Mouse (Mus musculus) kidney, adult 8-10 months (tissue): Measurements from ENCODE around the gene Tmc3.
A peak's percentile ranks its signal among the peaks of the same experiment; 100 is the strongest.

Experiments used
- DNase-seq, 2 experiments: peaks; one replicate each; pipeline ENCODE4 v3.0.0; 2022

Tmc3 gene

DNA sequence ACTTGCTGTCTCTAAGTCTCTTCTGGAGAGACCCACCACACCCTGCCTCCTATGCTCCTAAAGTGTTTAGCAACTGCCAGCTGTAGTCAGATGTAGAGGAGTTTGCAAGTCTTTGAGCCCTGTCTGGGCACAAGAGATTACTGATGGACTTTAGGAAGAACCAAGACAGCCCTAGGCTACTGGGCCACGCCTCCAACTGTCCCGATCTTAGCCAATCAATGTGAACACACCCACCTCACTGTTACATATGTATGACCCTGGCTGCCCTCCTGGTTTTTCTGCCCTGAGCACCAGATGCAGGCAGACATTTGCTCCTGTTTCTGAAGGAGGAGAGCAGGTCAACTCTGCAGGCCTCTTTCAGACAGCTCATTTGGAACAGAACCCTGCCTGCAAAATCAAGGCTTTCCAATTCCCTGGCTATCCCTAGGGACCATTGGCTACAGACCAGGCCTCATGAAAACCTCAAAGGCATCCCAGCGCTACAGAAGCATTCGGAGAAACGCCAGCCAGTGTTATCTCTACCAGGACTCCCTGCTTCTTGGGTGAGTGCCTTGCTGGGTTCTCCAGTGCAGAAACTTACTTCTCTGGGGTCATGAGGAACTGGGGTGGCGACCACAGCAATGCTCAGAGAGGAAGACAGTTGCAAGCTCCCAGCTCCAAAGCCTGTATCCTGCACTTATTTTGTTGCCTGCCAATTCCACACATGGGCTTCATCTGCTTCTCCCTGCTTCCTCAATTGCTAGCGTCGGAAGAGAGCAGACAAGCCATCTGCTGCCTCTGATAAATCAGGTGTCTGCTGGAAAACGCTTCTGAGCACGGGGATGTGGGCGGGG, at the start of gene Tmc3:
Tmc3 (plus strand) TSS at position 289 of the 833 bp plus-strand sequence.
- DNase-seq, result peak in 1 of 2 experiments; percentile 26

DNA sequence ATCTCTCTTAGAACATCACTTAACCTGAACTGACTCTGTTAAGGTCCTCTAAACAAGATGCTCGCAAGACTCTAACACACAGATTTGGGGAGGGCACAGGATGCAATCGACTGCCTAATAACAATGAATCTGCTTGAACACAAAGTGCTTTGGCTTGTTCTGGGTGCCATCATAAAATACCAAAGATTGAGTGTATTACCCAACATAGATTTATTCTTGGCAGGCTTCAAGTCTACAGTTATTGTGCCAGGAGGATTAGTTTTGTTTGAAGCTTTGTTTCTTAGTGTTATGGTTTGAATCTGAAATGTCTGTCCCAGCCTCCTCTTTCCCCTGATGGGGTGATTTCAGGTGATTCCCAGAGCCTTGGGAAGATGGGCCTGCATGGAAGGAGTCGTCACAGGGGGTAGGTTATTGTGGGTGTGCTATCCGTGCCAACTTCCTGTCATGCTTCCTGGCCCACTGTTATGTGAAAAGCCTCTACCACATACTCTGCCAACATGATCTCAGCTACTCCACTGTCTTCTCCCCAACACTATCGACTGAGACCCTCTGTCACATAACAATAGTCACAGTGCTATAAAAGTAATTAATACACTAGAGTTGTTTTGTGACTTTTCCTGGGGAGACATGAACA, 43.1 kb upstream of the Tmc3 start:
- DNase-seq, result no peak

DNA sequence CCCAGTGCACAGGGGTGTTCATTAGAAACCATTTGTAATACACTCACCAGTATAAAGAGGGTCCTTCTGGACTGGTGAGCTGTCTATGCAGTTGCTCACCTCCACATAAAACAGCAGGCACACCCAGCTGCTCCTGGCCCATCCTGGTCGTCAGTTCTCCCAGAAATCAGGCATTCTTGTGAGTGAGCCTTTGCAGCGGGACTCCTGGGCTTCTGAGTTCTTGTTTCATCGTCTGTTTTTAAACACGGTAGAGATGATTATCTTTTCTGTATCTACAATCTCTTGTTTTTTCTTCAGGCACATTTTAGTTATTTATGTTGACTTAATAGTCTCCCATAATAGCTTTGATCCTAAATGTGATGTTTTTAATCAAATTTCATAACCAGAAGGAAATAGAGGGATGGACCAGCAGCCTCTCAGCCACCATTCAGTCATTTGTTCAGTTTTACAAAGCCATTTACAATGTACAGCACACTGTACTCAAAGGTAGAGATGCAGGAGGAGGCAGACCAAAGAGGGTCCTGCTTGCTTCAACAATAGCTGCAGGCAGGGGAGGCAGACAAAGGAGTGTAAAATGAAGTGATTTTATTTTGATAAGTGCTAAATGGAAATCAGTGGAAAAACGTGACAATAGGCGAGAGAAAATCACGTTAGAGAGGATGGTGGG, 35.9 kb upstream of the Tmc3 start:
- no peak for DNase-seq

DNA sequence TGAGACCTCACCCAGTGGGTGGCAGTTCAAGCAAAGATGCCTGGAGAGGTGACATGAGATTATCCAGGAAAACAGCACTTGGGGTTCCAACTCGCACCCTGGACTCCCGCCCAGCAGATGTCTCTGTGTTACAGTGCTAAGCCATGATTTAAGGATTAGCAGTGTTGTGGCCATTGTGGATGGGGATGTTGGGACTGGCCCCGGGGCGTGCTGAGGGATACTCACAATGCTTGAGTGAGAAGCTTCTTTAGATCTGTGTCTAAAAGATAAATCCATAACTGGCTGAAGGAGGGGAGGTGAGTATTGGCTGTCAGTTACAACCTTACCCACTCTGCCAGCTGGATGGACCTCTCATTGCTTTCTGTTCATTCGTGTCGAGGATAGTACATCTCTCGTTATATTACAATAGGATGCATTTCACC, 35.4 kb upstream of the Tmc3 start:
- no peak for DNase-seq

DNA sequence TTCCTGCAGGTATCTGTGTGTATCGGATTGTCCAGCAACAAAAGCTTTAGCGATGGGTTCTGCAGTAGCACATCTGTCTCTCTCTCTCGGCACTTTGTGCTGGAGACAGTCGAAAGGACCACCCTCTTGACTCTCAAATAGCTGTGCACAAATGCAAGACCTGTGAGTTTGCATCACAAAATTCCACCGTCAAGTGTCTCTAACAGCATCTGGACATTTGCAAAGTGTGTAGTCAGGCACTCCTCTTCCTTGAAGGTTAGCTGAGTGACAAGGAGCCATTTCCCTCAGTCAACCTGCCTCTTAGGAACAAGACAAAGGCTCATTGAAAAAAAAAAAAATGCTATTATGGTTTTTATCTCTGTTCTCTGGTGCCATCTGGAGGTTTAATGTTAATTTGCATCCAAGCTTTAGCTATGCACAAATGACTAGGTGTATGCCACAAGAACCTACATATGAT, 34.7 kb upstream of the Tmc3 start:
- no peak for DNase-seq

DNA sequence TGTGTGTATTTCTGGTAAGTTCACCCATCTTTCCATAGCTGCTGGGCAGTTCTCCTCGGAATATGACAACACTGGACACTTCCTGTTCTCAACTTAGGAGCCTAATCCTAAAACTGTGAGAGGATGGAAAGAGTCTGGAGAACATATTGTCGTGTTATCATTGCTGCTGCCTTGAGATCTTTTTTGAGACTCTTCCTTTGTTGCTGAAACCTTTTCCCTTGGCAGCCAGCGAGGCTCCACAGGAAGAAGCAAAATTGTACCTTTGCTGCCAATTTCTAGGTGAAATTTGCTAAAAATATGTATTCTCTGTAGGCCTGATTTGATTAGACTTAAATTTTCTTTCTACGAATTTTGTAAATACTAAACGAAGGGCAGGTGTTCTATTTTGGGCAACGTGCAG, 30.2 kb upstream of the Tmc3 start:
- no peak for DNase-seq

DNA sequence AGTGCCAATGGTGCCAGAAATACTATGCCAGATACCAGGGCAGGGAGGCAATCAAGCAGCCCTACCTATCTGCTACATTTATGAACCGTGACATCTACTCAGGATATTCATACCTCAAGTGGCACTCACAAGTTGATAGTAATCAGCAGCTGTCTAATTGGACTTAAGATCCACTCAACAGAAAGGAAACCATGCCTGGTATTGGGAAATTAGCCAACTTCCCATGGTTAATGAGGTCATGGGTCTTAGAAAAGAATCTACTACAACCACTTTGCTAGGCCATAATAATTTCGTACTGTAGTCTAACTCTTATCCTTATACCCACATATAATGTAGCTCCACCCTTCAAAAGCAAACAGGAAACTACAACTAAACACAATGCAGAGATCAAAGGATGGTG, 28.2 kb upstream of the Tmc3 start:
- peak in 1 of 2 experiments; percentile 42 for DNase-seq

DNA sequence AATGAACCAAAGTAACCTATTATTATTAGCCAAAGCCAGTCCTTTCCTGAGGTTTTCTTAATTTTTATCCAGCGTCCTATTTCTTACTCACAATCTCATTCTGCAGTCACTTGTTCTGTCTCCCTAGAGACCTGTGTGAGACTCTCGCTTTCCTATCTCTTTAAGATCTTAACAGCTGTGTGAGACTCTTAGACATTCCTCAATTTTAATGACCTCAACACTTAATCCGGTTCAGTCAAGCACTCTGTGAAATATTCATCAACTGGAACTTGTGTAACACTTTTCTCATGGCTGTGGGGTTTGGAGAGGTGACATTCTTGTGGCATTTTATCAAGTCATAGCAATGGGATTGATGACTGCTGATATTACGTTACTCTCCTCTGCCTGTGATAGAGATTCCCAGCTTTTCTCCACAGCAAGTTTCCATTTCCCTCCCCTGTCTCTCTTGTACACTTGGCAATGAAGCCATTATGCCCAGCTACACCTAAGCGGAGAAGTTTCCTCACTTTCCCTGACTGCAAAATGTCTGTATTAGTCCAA, 25.9 kb upstream of the Tmc3 start:
- DNase-seq, result peak in 1 of 2 experiments; percentile 44

DNA sequence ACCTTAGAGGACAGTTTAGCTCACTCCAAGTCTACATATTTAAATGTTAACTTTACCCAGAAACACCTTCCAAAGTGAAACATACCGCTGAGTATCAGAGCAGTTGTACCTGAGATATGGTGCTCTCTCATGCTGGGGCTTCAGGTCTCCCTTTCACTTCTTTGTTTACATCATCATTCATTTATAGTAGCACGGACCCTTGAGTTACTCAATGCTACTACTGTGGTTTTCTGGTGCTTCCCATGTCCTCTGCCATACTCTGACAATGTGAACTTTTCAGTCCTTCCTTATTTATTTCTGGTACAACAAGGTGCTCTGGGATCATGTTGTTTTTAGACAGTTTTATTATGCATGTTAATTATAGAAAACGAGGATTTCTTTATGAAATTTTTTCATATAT, 25.2 kb upstream of the Tmc3 start:
- no peak for DNase-seq

DNA sequence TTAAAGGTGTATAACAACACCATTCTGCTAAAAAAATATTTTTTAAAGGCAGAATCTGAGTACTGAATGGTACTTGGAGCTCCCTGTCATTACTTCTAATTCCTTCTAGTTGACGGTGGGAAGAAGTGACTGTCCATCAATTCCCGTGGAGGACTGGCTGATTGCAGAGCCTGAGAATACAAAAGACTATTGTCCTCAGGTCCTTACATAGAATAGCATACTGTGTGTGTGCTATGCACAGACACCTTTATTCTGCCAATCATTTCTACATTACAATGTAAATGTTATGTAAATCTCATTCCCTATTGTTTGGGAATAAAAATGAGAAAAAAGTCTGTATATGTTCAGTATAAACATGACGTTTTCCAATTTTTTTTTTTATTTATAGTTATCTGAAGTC, 22.9 kb upstream of the Tmc3 start:
- no peak for DNase-seq

DNA sequence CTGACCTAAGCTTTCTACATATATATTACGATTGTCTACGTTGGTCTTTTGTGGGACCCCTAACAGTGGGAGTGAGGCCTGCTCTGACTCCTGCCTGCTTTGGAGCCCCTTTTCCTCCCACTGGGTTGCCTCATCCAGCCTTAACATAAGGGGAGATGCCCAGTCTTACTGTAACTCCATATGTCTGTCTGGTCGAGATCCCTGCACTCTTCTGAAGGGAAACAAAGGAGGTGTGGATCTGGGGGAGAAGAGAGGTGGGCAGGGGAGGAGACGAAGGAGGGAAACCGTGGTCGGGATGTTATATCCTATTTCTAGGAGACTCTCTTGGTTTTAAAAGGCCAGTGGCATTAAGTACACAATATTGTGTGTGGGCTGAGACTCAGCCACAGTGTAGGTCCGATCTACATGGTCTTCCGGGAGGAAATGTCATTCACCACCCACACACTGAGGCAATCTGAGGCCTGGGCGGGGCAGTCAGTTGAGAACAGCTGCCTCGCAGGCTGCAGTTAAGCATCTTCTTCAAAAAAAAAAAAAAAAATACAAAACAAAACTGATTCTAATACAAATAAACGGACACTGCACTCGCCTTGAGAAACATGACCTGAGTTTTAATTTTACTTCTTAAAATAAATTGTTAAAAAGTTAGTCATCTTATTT, 20.0 kb upstream of the Tmc3 start:
- no peak for DNase-seq

DNA sequence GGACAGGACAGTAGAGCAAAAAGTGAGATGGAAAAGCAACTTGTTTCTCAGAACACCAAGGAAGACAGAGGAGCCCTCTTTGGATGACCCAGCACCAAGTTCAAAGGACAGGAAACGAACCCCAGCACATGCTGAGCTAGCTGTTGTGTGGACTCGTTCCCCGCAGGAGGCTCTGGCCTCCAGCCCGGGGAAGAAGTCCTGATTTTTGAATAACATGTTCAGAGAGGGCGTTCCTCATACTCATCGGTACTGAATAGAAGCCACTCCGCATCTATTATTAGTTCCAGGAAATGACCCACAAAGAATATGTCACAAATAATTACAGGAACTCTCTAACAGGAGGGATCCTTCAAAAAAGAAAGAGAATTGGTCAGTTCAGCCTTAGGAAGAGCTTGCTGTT, 18.8 kb upstream of the Tmc3 start:
- peak; percentile 50 to 66 for DNase-seq

DNA sequence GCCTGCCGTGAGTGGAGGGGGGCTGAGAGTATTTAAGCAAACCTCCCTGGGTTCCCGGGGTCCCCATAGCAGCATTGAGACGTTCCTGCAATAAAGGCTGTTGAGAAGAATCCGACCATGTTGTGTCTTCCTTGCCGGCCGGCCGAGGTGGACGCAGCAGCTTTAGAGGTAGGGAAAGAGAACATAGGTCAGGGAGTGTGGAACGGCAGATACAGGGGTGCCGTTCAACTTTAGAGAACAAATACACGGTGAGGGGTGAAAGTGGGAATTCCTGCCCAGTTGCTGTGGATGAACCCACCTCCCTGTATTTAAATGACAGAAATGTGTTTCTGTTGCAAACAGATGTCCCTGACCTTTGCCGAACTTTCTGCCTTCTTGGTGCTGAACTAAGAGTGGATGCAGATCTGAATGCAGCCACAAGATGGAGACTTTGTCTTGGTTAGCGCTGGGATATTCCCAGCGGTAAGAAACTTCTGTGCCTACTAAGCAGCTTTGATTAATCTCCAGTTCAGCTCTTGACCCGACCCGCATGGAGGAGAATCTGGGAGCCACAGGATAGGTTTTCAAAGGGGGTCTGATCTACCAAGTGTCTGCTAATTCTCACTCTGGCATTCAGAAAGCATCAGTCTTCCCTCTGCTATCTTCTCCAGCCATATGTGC, 16.8 kb upstream of the Tmc3 start:
- peak; percentile 47 to 60 for DNase-seq

DNA sequence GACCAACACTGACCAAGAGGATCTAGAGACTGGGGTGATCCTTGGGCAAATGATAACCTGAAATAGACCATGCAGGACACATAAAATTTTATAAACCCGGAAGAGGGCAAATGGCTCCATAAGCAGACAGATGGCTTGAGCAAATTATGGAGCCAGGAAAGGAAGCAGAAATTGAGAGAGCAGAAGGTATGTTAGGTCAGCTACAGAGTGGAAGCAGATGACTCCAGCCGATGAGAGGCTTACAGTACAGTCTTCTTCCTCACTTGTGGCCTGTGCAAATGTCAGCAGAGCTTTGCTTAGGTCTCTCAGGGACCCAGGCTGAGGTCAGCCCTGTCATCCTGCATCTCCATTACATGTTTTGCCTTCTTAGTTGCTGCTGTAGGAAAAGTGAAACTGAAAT, 15.9 kb upstream of the Tmc3 start:
- DNase-seq, result no peak

DNA sequence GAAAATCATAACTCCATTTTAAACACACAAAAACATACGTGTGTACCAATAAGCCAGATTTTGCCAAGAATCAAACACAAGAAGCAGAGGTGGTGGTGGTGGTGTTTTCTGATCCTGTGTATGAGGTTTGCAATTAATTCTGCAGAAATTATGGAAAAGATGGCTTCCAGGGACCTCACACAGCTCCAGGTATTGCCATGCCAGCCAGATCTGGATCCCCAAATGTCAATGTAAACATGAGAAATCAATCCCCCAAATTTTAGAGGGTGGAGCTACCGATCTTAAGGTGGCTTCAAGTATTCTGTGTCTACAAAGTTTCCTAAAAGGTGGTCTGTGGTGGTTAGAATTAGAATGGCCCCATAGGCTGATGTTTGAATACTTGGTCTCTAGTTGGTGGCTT, 15.3 kb upstream of the Tmc3 start:
- no peak for DNase-seq

DNA sequence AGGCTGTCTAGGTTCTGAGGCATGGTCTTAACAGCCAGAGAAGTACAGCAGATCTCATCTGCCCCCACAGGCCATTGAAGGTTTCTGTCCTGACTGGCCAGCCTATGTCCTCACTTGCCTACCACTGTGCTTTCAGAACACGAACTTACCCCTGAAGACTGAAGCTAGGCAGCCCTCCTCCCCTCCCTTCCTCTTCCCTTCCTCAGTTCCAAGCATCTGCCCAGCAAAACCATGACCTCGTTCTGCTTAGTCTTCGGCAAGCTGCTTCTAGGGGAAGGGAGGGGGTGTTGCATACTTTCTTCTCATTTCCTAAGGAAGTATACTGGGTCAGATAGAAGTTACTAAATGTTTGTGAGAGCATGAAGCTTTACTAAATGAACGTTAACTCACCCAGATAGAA, 13.7 kb upstream of the Tmc3 start:
- no peak for DNase-seq

DNA sequence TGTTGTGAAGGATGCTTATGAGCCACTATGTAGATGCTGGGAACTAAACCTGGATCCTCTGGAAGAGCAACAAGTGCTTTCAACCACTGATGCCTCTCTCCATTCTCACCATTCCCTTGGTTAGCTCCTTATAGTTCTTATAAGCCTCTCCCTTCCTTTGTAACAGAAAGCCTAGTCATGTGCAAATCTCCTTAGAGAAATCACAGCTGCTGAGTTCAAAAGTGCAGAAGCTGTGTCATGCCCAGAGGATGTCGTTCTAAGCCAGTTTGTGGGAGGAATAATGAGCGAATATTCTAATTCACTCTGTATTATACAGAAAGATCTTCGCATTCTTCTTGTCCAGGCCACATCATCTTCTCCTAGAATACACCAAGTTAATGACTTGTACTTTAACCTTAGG, 12.8 kb upstream of the Tmc3 start:
- DNase-seq, result no peak

DNA sequence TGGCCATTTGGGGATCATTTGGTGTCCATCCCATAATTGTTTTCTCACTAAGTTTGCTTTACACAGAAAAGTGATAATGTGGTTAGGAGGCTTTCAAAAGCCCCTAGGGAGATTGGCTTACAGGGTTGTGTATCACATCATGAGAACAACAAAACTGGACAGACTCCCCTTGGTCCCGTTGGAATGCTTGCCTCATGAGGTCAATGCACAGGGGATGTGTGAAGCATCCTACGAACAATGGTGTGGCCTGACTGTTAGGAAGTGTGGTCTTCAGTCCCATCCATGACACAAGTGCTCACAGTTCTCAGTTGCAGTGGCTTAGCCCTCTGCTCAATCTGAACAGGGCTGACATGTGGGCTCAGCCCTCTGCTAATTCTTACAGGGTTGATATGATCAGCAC, 12.3 kb upstream of the Tmc3 start:
- DNase-seq, result no peak

DNA sequence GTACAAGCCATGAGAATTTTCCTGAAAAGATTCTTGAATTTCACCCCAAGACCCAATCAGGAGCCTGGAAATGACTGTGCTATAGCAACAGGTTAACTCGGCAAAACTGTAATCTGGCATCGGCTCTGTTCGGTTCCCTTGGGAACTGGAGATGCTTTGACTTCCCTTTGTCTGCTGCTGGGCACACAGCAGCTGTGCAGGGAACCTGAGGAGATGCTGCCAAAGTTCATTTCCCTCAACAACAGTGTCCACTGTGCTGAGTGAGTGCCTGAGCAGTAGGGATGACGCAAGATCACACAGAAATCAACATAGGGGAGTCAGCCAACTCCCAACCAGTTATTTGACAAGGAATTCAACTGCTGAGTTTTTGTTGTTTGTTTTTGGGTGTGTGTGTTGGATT, 3.8 kb upstream of the Tmc3 start:
- no peak for DNase-seq

DNA sequence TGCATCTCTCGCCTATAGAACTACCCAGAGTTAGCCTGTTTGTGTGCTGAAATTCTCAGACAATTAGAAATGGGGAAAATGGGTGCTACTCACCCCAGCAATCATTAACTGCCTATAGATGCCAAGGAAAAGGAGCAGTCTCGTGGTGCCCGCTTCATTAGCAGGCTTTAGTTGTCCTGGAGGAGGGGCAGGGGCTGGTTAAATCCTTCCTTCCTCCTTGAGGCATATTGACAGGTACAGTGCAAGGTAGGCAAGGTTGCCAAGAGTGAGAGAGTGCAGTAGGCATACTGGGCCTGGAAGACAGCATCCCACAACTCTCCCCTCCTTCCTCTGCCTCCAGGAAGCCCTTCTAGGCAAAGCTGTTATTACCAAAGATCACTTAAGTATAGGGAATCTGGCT, 9.3 kb downstream of the Tmc3 start:
- DNase-seq, result peak in 1 of 2 experiments; percentile 26

DNA sequence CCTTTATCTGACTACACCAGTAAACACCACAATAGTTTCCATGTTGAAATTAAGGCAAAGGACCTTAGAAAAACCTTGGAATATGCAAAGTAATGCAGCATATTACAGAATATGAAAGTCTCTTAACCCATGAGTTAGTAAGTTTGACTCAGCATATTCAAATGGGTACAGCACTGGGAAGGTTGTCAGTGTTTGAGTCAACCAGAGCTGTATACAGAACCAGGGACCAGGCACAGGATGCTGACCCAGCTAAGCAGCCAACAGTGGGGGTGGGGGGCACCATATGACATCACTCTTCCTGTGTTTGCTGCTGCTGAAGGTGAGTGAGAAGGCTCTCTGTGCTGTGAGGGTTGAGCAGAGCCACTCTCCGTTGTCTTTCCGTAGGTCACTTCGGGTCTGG, 12.3 kb downstream of the Tmc3 start:
- no peak for DNase-seq
